Comparison of ENCODE assay signal across 15 mouse cellular contexts in genomic region chr3:7712466-7712865, GRCm38 (mm10).
"Had no signal": no experiment of that assay in that cellular context is flagged by ENCODE, and none has a peak within 500 bp of the region (broad histone marks: within the 10 kb centered on the region; RNA-seq: fewer than 3 reads in every experiment).

No protein-coding gene starts in this region.

- H3K27me3 ChIP-seq: neural tube, embryonic 13.5 days; neural tube, embryonic 15.5 days; stomach, embryonic 15.5 days had no signal

- DNase-seq: retina, postnatal 1 day; right cerebral cortex, adult 18-20 months; right cerebral cortex, postnatal 14 days; right cerebral cortex, postnatal 25 days; right cerebral cortex, postnatal 4 days; spleen, adult 18-20 months; thymus, adult 18-20 months; thymus, adult 2 months; thymus, postnatal 14 days; thymus, postnatal 25 days; thymus, postnatal 36 days; thymus, postnatal 4 days had no signal
